In genomic region chr12:108792152-108792545, GRCm38 (mm10) we compare ENCODE assay signal across 8 mouse cellular contexts. TPM values are rescaled to one million over a fixed set of nuclear protein-coding genes. Genes with fewer than 3 reads are reported as not detected.
DNase-seq lines count a peak whose midpoint lies in the region; ATAC-seq and TF ChIP-seq lines count a peak whose summit lies in the region.

No protein-coding gene starts in this region.

- no peaks in the 10 kb centered on the region for H3K9me3 ChIP-seq in limb, embryonic 15.5 days
- no peaks in the 10 kb centered on the region for H3K9me3 ChIP-seq in midbrain, postnatal 0 days (ENCODE audit: low read length)

- peak overlapping the region; percentile 80 for H3K4me3 ChIP-seq in kidney, adult 2 months (ENCODE audit: insufficient read depth, low read depth, low read length)
- H3K4me3 ChIP-seq in limb, embryonic 15.5 days: peak overlapping the region; percentile 98
- H3K4me3 ChIP-seq in midbrain, postnatal 0 days (ENCODE audit: low read depth, low read length): peak overlapping the region; percentile 99

- peak overlapping the region; percentile 45 for H3K4me2 ChIP-seq in limb, embryonic 15.5 days
- H3K4me2 ChIP-seq in midbrain, postnatal 0 days (ENCODE audit: low read depth, low read length, poor library complexity, severe bottlenecking): peak overlapping the region; percentile 52

- DNase-seq in 3134 (ENCODE audit: extremely low read depth, insufficient read length, low spot score): peak; percentile 79
- DNase-seq in adrenal gland, postnatal 10 days: peak; percentile 90
- DNase-seq in embryo, embryonic 9.5 days (ENCODE audit: extremely low spot score): peak; percentile 75
- DNase-seq in kidney, adult 2 months: peak; percentile 87
- peak; percentile 91 for DNase-seq in midbrain, postnatal 0 days (ENCODE audit: low spot score)
- peak; percentile 67 to 79 for DNase-seq in spleen, postnatal 14 days (ENCODE audit: low spot score in 2 of 2)

- H3K27ac ChIP-seq in kidney, adult 2 months (ENCODE audit: insufficient read depth, low read depth, low read length): peak overlapping the region; percentile 90
- H3K27ac ChIP-seq in limb, embryonic 15.5 days: peak overlapping the region; percentile 99
- H3K27ac ChIP-seq in midbrain, postnatal 0 days (ENCODE audit: low read depth, low read length): peak overlapping the region; percentile 99

- WGBS in kidney, adult 2 months: under 1% methylated on average over 52 of the region's 52 CpGs
- WGBS in limb, embryonic 15.5 days: under 1% methylated on average over 52 of the region's 52 CpGs
- WGBS in midbrain, postnatal 0 days: 1% methylated on average over 52 of the region's 52 CpGs

- H3K9ac ChIP-seq in limb, embryonic 15.5 days: peak overlapping the region; percentile 93
- peak overlapping the region; percentile 82 for H3K9ac ChIP-seq in midbrain, postnatal 0 days (replicated peaks; ENCODE audit: low read length, poor library complexity, severe bottlenecking)

- peaks cover 2% of the 10 kb centered on the region; the same call in 1 of the 2 replicates for H3K4me1 ChIP-seq in kidney, adult 2 months (ENCODE audit: control insufficient read depth, insufficient read depth, low read length)
- H3K4me1 ChIP-seq in limb, embryonic 15.5 days: peaks cover 14% of the 10 kb centered on the region
- peaks cover 12% of the 10 kb centered on the region for H3K4me1 ChIP-seq in midbrain, postnatal 0 days (ENCODE audit: insufficient read depth, low read length)

- no peak for TF ChIP-seq CTCF in kidney, adult 2 months (conservative IDR thresholded peaks at IDR 0.05; ENCODE audit: insufficient read depth, insufficient read length, low read depth, low read length)
- TF ChIP-seq CTCF in midbrain, postnatal 0 days (IDR thresholded peaks at IDR 0.05): no peak; the same call in 1 of the 2 replicates

- no peaks in the 10 kb centered on the region for H3K36me3 ChIP-seq in kidney, adult 2 months (ENCODE audit: control insufficient read depth, insufficient read depth, low read length)
- no peaks in the 10 kb centered on the region for H3K36me3 ChIP-seq in limb, embryonic 15.5 days
- no peaks in the 10 kb centered on the region for H3K36me3 ChIP-seq in midbrain, postnatal 0 days (ENCODE audit: insufficient read depth, low read length)

- H3K27me3 ChIP-seq in kidney, adult 2 months (replicated peaks; ENCODE audit: control insufficient read depth, insufficient read depth, low read length): no peaks in the 10 kb centered on the region
- H3K27me3 ChIP-seq in limb, embryonic 15.5 days: no peaks in the 10 kb centered on the region
- no peaks in the 10 kb centered on the region for H3K27me3 ChIP-seq in midbrain, postnatal 0 days (ENCODE audit: insufficient read depth, low read length)

- no peak for TF ChIP-seq POLR2A in kidney, adult 2 months (IDR thresholded peaks at IDR 0.05; ENCODE audit: low read depth, low read length)

- peak; percentile 39 for ATAC-seq in granulocyte monocyte progenitor cell, adult 5-6 weeks (replicated peaks; ENCODE audit: poor library complexity, severe bottlenecking)
- peak; percentile 48 for ATAC-seq in limb, embryonic 15.5 days (ENCODE audit: insufficient number of reproducible peaks, low FRiP score, low TSS enrichment, low read depth)
- ATAC-seq in midbrain, postnatal 0 days (ENCODE audit: low FRiP score): peak; percentile 65

RNA-seq across cellular contexts. Expression of gene Yy1, which starts 0.6 kb away (rescaled TPM):
- total RNA-seq in adrenal gland, postnatal 10 days (2021): 10 to 100 TPM; 59.8 to 66.4 TPM
- 61.2 and 69.7 TPM in 2 replicates for total RNA-seq in granulocyte monocyte progenitor cell, adult 5-6 weeks (2014; fragmentation: Nextera tagmentation)
- total RNA-seq in granulocyte monocyte progenitor cell, adult 5-6 weeks (2017): 54.0 and 54.6 TPM in 2 replicates
- polyA plus RNA-seq in kidney, adult 2 months (2012; rRNA removed): 13.5 and 14.1 TPM in 2 replicates
- 13.4 and 17.9 TPM in 2 replicates for polyA plus RNA-seq in limb, embryonic 15.5 days (2015; fragmentation: Nextera tagmentation; extraction: Ambion mirVana)
- 35.4 and 38.3 TPM in 2 replicates for total RNA-seq in midbrain, postnatal 0 days (2014; rRNA removed)
- 7.4 and 9.2 TPM in 2 replicates for polyA plus RNA-seq in midbrain, postnatal 0 days (2015; fragmentation: Nextera tagmentation; extraction: Ambion mirVana)

RNA-seq across cellular contexts. Expression of gene Slc25a29, which starts 43.5 kb away (rescaled TPM):
- total RNA-seq in adrenal gland, postnatal 10 days (2021): 1 to 10 TPM; 8.4 to 9.0 TPM
- total RNA-seq in granulocyte monocyte progenitor cell, adult 5-6 weeks (2014; fragmentation: Nextera tagmentation): 0.34 and 2.9 TPM in 2 replicates
- 0.39 and 2.9 TPM in 2 replicates for total RNA-seq in granulocyte monocyte progenitor cell, adult 5-6 weeks (2017)
- polyA plus RNA-seq in kidney, adult 2 months (2012; rRNA removed): 12.7 and 14.3 TPM in 2 replicates
- polyA plus RNA-seq in limb, embryonic 15.5 days (2015; fragmentation: Nextera tagmentation; extraction: Ambion mirVana): 10.3 and 10.9 TPM in 2 replicates
- 20.1 and 21.8 TPM in 2 replicates for total RNA-seq in midbrain, postnatal 0 days (2014; rRNA removed)
- 14.6 and 15.6 TPM in 2 replicates for polyA plus RNA-seq in midbrain, postnatal 0 days (2015; fragmentation: Nextera tagmentation; extraction: Ambion mirVana)

RNA-seq across cellular contexts. Expression of gene Slc25a47, which starts 43.7 kb away (rescaled TPM):
- 100 to 1,000 TPM in 1 of 2 experiments, 10 to 100 TPM in 1; 49.1 to 181 TPM for total RNA-seq in adrenal gland, postnatal 10 days (2021)
- total RNA-seq in granulocyte monocyte progenitor cell, adult 5-6 weeks (2014; fragmentation: Nextera tagmentation): 8.6 and 10.8 TPM in 2 replicates
- total RNA-seq in granulocyte monocyte progenitor cell, adult 5-6 weeks (2017): 2.4 and 5.2 TPM in 2 replicates
- 7.0 and 9.2 TPM in 2 replicates for polyA plus RNA-seq in kidney, adult 2 months (2012; rRNA removed)
- 10.4 and 12.0 TPM in 2 replicates for polyA plus RNA-seq in limb, embryonic 15.5 days (2015; fragmentation: Nextera tagmentation; extraction: Ambion mirVana)
- 8.6 and 13.2 TPM in 2 replicates for total RNA-seq in midbrain, postnatal 0 days (2014; rRNA removed)
- polyA plus RNA-seq in midbrain, postnatal 0 days (2015; fragmentation: Nextera tagmentation; extraction: Ambion mirVana): 5.7 and 5.9 TPM in 2 replicates

Comparison
In these comparisons a context has a peak if more than half of its experiments do, and no peak if none do; other contexts are left out.
1. Peak in every context shown above with its lines: DNase-seq, ATAC-seq, H3K4me3 ChIP-seq and H3K27ac ChIP-seq.